Comparison of ENCODE assay signal across 7 mouse cellular contexts in the genomic region with DNA sequence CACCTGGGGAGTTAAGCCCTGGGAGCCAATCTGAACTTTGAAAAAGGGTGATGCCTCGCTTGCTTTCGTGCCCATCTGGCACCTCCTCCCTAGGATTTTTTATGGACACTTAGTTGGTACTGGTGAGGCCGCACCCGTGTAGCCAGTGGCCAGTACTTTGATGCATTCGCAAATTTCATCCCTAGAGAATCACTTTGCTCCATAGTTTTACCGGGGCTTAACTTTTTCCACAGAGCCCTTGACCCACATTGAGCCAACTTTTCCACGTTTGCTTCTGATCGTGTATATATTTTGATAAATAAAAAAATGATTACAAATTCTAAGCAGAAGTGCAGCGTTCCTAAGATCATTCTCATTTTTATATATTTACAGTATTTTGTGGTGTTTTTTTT. TPM values are rescaled to one million over a fixed set of nuclear protein-coding genes. Genes with fewer than 3 reads are reported as not detected.
DNase-seq lines count a peak whose midpoint lies in the region; ATAC-seq lines count a peak whose summit lies in the region.

No protein-coding gene starts in this region.

- H3K4me2 ChIP-seq in limb, embryonic 15.5 days: peak overlapping the region; percentile 39
- H3K4me2 ChIP-seq in stomach, embryonic 16.5 days (ENCODE audit: low read depth, low read length): peak overlapping the region; percentile 52

- peaks cover 23% of the 10 kb centered on the region for H3K36me3 ChIP-seq in megakaryocyte, embryonic 14.5 days (replicated peaks; ENCODE audit: low read length)
- H3K36me3 ChIP-seq in forebrain, embryonic 10.5 days (replicated peaks): peaks cover 31% of the 10 kb centered on the region
- 0 out of 2 replicates have a peak, but pooled peaks cover 2% of the 10 kb centered on the region for H3K36me3 ChIP-seq in limb, embryonic 15.5 days
- H3K36me3 ChIP-seq in stomach, embryonic 16.5 days (ENCODE audit: control insufficient read depth, insufficient read depth, low read length): no peaks in the 10 kb centered on the region

- DNase-seq in forebrain, embryonic 10.5 days (ENCODE audit: extremely low spot score, low spot score): no peak
- DNase-seq in embryo, embryonic 11 days: no peak
- DNase-seq in spleen, adult 12 weeks (ENCODE audit: low spot score): no peak

- peak overlapping the region; percentile 63 for H3K9ac ChIP-seq in limb, embryonic 15.5 days
- peak overlapping the region; percentile 80 for H3K9ac ChIP-seq in stomach, embryonic 16.5 days (ENCODE audit: low read length)

- H3K4me3 ChIP-seq in megakaryocyte, embryonic 14.5 days (replicated peaks): peak overlapping the region; percentile 98
- H3K4me3 ChIP-seq in forebrain, embryonic 10.5 days: peak overlapping the region; percentile 69
- peak overlapping the region; percentile 67 for H3K4me3 ChIP-seq in limb, embryonic 15.5 days
- H3K4me3 ChIP-seq in stomach, embryonic 16.5 days (replicated peaks; ENCODE audit: low read length): peak overlapping the region; percentile 71

- peak overlapping the region; percentile 92 for H3K27ac ChIP-seq in forebrain, embryonic 10.5 days
- peak overlapping the region; percentile 89 for H3K27ac ChIP-seq in limb, embryonic 15.5 days
- peak overlapping the region; percentile 72; the same call in 1 of the 2 replicates for H3K27ac ChIP-seq in stomach, embryonic 16.5 days (ENCODE audit: low read length)

- H3K9me3 ChIP-seq in megakaryocyte, embryonic 14.5 days: 0 out of 2 replicates have a peak, but pooled peaks cover 4% of the 10 kb centered on the region
- H3K9me3 ChIP-seq in forebrain, embryonic 10.5 days: no peaks in the 10 kb centered on the region
- H3K9me3 ChIP-seq in limb, embryonic 15.5 days: no peaks in the 10 kb centered on the region
- no peaks in the 10 kb centered on the region for H3K9me3 ChIP-seq in stomach, embryonic 16.5 days (replicated peaks; ENCODE audit: control insufficient read depth, low read length)

- peaks cover 4% of the 10 kb centered on the region for H3K27me3 ChIP-seq in megakaryocyte, embryonic 14.5 days (replicated peaks)
- peaks cover 23% of the 10 kb centered on the region for H3K27me3 ChIP-seq in forebrain, embryonic 10.5 days (ENCODE audit: poor library complexity, severe bottlenecking)
- H3K27me3 ChIP-seq in limb, embryonic 15.5 days: no peaks in the 10 kb centered on the region
- no peaks in the 10 kb centered on the region; the same call in 1 of the 2 replicates for H3K27me3 ChIP-seq in stomach, embryonic 16.5 days (ENCODE audit: control insufficient read depth, insufficient read depth, low read length)

- ATAC-seq in megakaryocyte, adult 5-6 weeks (ENCODE audit: poor library complexity, severe bottlenecking): no peak
- no peak for ATAC-seq in limb, embryonic 15.5 days (ENCODE audit: insufficient number of reproducible peaks, low FRiP score, low TSS enrichment, low read depth)
- ATAC-seq in stomach, embryonic 16.5 days (ENCODE audit: insufficient read depth, low FRiP score): no peak

- whole genome bisulfite sequencing in forebrain, embryonic 10.5 days: 19% methylated on average over 9 of the region's 9 CpGs
- 18% methylated on average over 9 of the region's 9 CpGs for WGBS in limb, embryonic 15.5 days
- 17% methylated on average over 9 of the region's 9 CpGs for WGBS in stomach, embryonic 16.5 days

- peaks cover 22% of the 10 kb centered on the region; the same call in 1 of the 2 replicates for H3K4me1 ChIP-seq in megakaryocyte, embryonic 14.5 days
- H3K4me1 ChIP-seq in forebrain, embryonic 10.5 days: peaks cover 6% of the 10 kb centered on the region; the same call in 1 of the 2 replicates
- H3K4me1 ChIP-seq in limb, embryonic 15.5 days: no peaks in the 10 kb centered on the region; the same call in 1 of the 2 replicates
- H3K4me1 ChIP-seq in stomach, embryonic 16.5 days (ENCODE audit: control insufficient read depth, insufficient read depth, low read length): no peaks in the 10 kb centered on the region

RNA-seq across cellular contexts. Expression of gene Eif1ax, which starts 0.8 kb away (rescaled TPM):
- 354 and 495 TPM in 2 replicates for polyA plus RNA-seq in megakaryocyte, embryonic 14.5 days (2012; ENCODE audit: insufficient read depth, low replicate concordance)
- 28.5 and 32.8 TPM in 2 replicates for total RNA-seq in megakaryocyte, adult 5-6 weeks (2015)
- 25.6 and 28.1 TPM in 2 replicates for total RNA-seq in megakaryocyte, adult 5-6 weeks (2017)
- polyA plus RNA-seq in forebrain, embryonic 10.5 days (2016; fragmentation: Nextera tagmentation; extraction: Ambion mirVana): 178 and 189 TPM in 2 replicates
- 107 and 114 TPM in 2 replicates for polyA plus RNA-seq in limb, embryonic 15.5 days (2015; fragmentation: Nextera tagmentation; extraction: Ambion mirVana)
- polyA plus RNA-seq in stomach, embryonic 16.5 days (2015; fragmentation: Nextera tagmentation; extraction: Ambion mirVana): 113 and 118 TPM in 2 replicates

RNA-seq across cellular contexts. Expression of gene Map7d2, which starts 41.6 kb away (rescaled TPM):
- polyA plus RNA-seq in megakaryocyte, embryonic 14.5 days (2012; ENCODE audit: insufficient read depth, low replicate concordance): not detected in 2 replicates
- not detected in 2 replicates for total RNA-seq in megakaryocyte, adult 5-6 weeks (2015)
- total RNA-seq in megakaryocyte, adult 5-6 weeks (2017): not detected in 2 replicates
- 10.4 and 11.6 TPM in 2 replicates for polyA plus RNA-seq in forebrain, embryonic 10.5 days (2016; fragmentation: Nextera tagmentation; extraction: Ambion mirVana)
- polyA plus RNA-seq in limb, embryonic 15.5 days (2015; fragmentation: Nextera tagmentation; extraction: Ambion mirVana): 1.2 and 1.5 TPM in 2 replicates
- polyA plus RNA-seq in stomach, embryonic 16.5 days (2015; fragmentation: Nextera tagmentation; extraction: Ambion mirVana): 2.0 and 2.1 TPM in 2 replicates
